Mouse (Mus musculus) gastrocnemius, postnatal 36 days (tissue): ENCODE results near the gene Lpar3. TPM values are rescaled to one million over a fixed set of nuclear protein-coding genes. Genes with fewer than 3 reads are reported as not detected.

Source experiments
- DNase-seq, 2 experiments: peaks; one replicate each; pipeline ENCODE4 v3.0.0; 2022
- intact Hi-C: fragments of 180-260 bp; cut with DNase I; formaldehyde crosslinking; loops from one replicate; pipeline ENCODE4 v1.15.1; 2025
- total RNA-seq, 2 experiments: library from RNA; stranded (reverse); gene quantifications; 2 replicates each; pipeline ENCODE4 v1.2.3; 2021

The Lpar3 gene
- total RNA-seq, 2 experiments from 2014 or later: 0.17 TPM; not detected in 1

GRCm38 (mm10) chr3:146255123-146255522, 34.4 kb downstream of the Lpar3 start:
- intact Hi-C loops: no loop called here
- DNase-seq: no peak

GRCm38 (mm10) chr3:146257483-146258122, 36.8 kb downstream of the Lpar3 start:
- intact Hi-C loops: no loop called here
- no peak for DNase-seq

- no peak for DNase-seq
- intact Hi-C loops: no loop called here
Observed at GRCm38 (mm10) chr3:146260203-146260602, 39.4 kb downstream of the Lpar3 start.

GRCm38 (mm10) chr3:146260845-146261244, 40.1 kb downstream of the Lpar3 start:
- intact Hi-C loops: no loop called here
- no peak for DNase-seq

- no peak for DNase-seq
- intact Hi-C loops: no loop called here
Observed at GRCm38 (mm10) chr3:146262536-146262935, 41.8 kb downstream of the Lpar3 start.

- DNase-seq: no peak
- intact Hi-C loops: no loop called here
Observed at GRCm38 (mm10) chr3:146264146-146264545, 43.4 kb downstream of the Lpar3 start.

GRCm38 (mm10) chr3:146265545-146266130, 44.9 kb downstream of the Lpar3 start:
- intact Hi-C loops: no loop called here
- no peak for DNase-seq

GRCm38 (mm10) chr3:146268024-146268801, 47.5 kb downstream of the Lpar3 start:
- DNase-seq: no peak
- intact Hi-C loops: no loop called here

- intact Hi-C loops: no loop called here
- no peak for DNase-seq
Observed at GRCm38 (mm10) chr3:146274503-146274902, 53.7 kb downstream of the Lpar3 start.

GRCm38 (mm10) chr3:146275360-146276025, 54.7 kb downstream of the Lpar3 start:
- DNase-seq: no peak
- intact Hi-C loops: no loop called here

- DNase-seq: no peak
- intact Hi-C loops: no loop called here
Observed at GRCm38 (mm10) chr3:146276026-146276409, 55.3 kb downstream of the Lpar3 start.

GRCm38 (mm10) chr3:146276991-146277390, 56.2 kb downstream of the Lpar3 start:
- no peak for DNase-seq
- intact Hi-C loops: no loop called here

- no peak for DNase-seq
- intact Hi-C loops: no loop called here
Observed at GRCm38 (mm10) chr3:146277456-146277855, 56.7 kb downstream of the Lpar3 start.

GRCm38 (mm10) chr3:146278195-146279140, 57.7 kb downstream of the Lpar3 start:
- no peak for DNase-seq
- intact Hi-C loops: no loop called here

GRCm38 (mm10) chr3:146283732-146284361, 63.1 kb downstream of the Lpar3 start:
- intact Hi-C loops: no loop called here

GRCm38 (mm10) chr3:146286118-146286517, 65.4 kb downstream of the Lpar3 start:
- intact Hi-C loops: no loop called here

More at GRCm38 (mm10) chr3:146283732-146284361, 63.1 kb downstream of the Lpar3 start:
- no peak for DNase-seq

GRCm38 (mm10) chr3:146291928-146292327, 71.2 kb downstream of the Lpar3 start:
- no peak for DNase-seq
- intact Hi-C loops: no loop called here

More at GRCm38 (mm10) chr3:146286118-146286517, 65.4 kb downstream of the Lpar3 start:
- DNase-seq: no peak

GRCm38 (mm10) chr3:146292515-146292914, 71.8 kb downstream of the Lpar3 start:
- DNase-seq: no peak
- intact Hi-C loops: no loop called here

- intact Hi-C loops: no loop called here
Observed at GRCm38 (mm10) chr3:146302451-146302850, 81.7 kb downstream of the Lpar3 start.

More at GRCm38 (mm10) chr3:146302451-146302850, 81.7 kb downstream of the Lpar3 start:
- no peak for DNase-seq
